In the genomic region with DNA sequence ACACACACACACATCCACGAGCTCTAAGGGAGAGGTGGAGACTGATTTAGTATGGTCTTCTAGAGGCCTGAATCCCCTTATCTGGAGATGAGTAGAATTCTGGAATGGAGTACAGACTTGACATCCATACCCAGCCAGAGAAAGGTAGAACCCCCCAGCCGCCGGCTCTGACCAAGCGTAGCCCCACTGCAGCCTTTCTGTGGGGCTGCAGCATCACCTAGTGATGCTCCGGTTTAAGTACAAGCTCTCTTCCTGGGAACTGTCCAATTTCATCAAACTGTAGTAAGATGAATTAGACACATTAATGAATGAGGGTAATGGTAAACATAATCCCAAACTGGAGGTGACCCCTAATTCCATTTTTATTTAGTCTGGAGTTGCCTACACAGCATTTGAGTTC, we compare ENCODE assay signal across 12 mouse cellular contexts. TPM values are rescaled to one million over a fixed set of nuclear protein-coding genes. Genes with fewer than 3 reads are reported as not detected.
A peak's percentile ranks its signal among the peaks of the same experiment; 100 is the strongest.
DNase-seq lines count a peak whose midpoint lies in the region; ATAC-seq and TF ChIP-seq lines count a peak whose summit lies in the region.
"Had no signal": no experiment of that assay in that cellular context is flagged by ENCODE, and none has a peak within 500 bp of the region (broad histone marks: within the 10 kb centered on the region; RNA-seq: fewer than 3 reads in every experiment).

No protein-coding gene starts in this region.

- ATAC-seq in hindbrain, embryonic 16.5 days: peak; percentile 64; the same call in 1 of the 2 replicates
- no peak for ATAC-seq in cerebellum, adult (ENCODE audit: insufficient number of reproducible peaks, low FRiP score, low TSS enrichment)

- H3K79me2 ChIP-seq in CH12.LX (replicated peaks; ENCODE audit: control insufficient read depth, extremely low read depth, insufficient read depth, poor library complexity, severe bottlenecking): no peaks in the 10 kb centered on the region

- peak; percentile 63 for TF ChIP-seq RAD21 in CH12.LX (IDR thresholded peaks at IDR 0.05; ENCODE audit: low read depth, low read length)

- no peaks in the 10 kb centered on the region for H3K36me3 ChIP-seq in CH12.LX (replicated peaks in 1 of 2; ENCODE audit: control insufficient read depth in 1 of 2, insufficient read depth in 1 of 2, low read length in 1 of 2)
- H3K36me3 ChIP-seq in hindbrain, embryonic 16.5 days (ENCODE audit: control insufficient read depth, insufficient read depth, low read length): no peaks in the 10 kb centered on the region

- no peak for TF ChIP-seq EP300 in CH12.LX (IDR thresholded peaks at IDR 0.05; ENCODE audit: low read length)

- TF ChIP-seq POLR2A in cerebellum, adult 2 months (IDR thresholded peaks at IDR 0.05; ENCODE audit: borderline replicate concordance, insufficient read depth, low read length): no peak
- TF ChIP-seq POLR2A in CH12.LX (IDR thresholded peaks at IDR 0.05; ENCODE audit: low read depth, low read length): no peak

- H3K4me1 ChIP-seq in cerebellum, adult 2 months (ENCODE audit: control insufficient read depth, insufficient read depth, low read length): 0 out of 2 replicates have a peak, but pooled peaks cover 2% of the 10 kb centered on the region
- peaks cover 5 to 15% of the 10 kb centered on the region in 2 experiments; a peak in 3 of 4 replicates for H3K4me1 ChIP-seq in CH12.LX (ENCODE audit: control insufficient read depth in 1 of 2, insufficient read depth in 2 of 2)
- peaks cover 42% of the 10 kb centered on the region for H3K4me1 ChIP-seq in hindbrain, embryonic 16.5 days (ENCODE audit: control insufficient read depth, insufficient read depth, low read depth, low read length)

- no peak overlapping the region for H3K4me2 ChIP-seq in CH12.LX (ENCODE audit: insufficient read depth, low read depth, poor library complexity, severe bottlenecking)
- no peak overlapping the region for H3K4me2 ChIP-seq in hindbrain, embryonic 16.5 days (ENCODE audit: low read length)

- TF ChIP-seq CTCF in cerebellum, adult 2 months (IDR thresholded peaks at IDR 0.05; ENCODE audit: borderline replicate concordance, insufficient read depth, low read depth, low read length): peak; percentile 8; the same call in 1 of the 2 replicates
- TF ChIP-seq CTCF in CH12.LX (conservative IDR thresholded peaks at IDR 0.05 in 1 of 2, IDR thresholded peaks at IDR 0.05 in 1 of 2; ENCODE audit: low read depth in 2 of 2, low read length in 2 of 2): peak in 1 of 2 experiments; percentile 57; a peak in 2 of 4 replicates

- dilution Hi-C loops in CH12.LX (cut with MboI; ENCODE audit: extremely low pct_ligation_motif_present, extremely low pct_unique_long_range_greater_than_20kb, low sequenced_read_pairs): no loop called here

- no peak overlapping the region for H3K4me3 ChIP-seq in cerebellum, adult 2 months (replicated peaks; ENCODE audit: insufficient read depth, low read depth, low read length)
- H3K4me3 ChIP-seq in CH12.LX (replicated peaks in 1 of 3; ENCODE audit: low read depth in 2 of 3, low read length in 2 of 3, poor library complexity in 1 of 3): no peak overlapping the region
- H3K4me3 ChIP-seq in hindbrain, embryonic 16.5 days (ENCODE audit: low read length): no peak overlapping the region
- H3K4me3 ChIP-seq: myocyte had no signal

- in situ Hi-C loops in CH12.LX (cut with MboI; ENCODE audit: low pct_ligation_motif_present, low pct_unique_long_range_greater_than_20kb, low sequenced_read_pairs): no loop called here

- H3K9ac ChIP-seq in CH12.LX (ENCODE audit: insufficient read depth, low read depth): no peak overlapping the region
- no peak overlapping the region for H3K9ac ChIP-seq in hindbrain, embryonic 16.5 days (ENCODE audit: low read depth, low read length)
- H3K9ac ChIP-seq: liver, embryonic 14.5 days had no signal

- no peak overlapping the region for H3K27ac ChIP-seq in cerebellum, adult 2 months (ENCODE audit: insufficient read depth, low read length)
- no peak overlapping the region for H3K27ac ChIP-seq in CH12.LX (ENCODE audit: insufficient read depth, low read depth)
- H3K27ac ChIP-seq in hindbrain, embryonic 16.5 days (ENCODE audit: low read depth, low read length): no peak overlapping the region
- H3K27ac ChIP-seq: liver, embryonic 14.5 days had no signal

- no peak for DNase-seq in cerebellum, adult 2 months
- no peak for DNase-seq in cerebellum, adult 9-10 months
- DNase-seq in layer of hippocampus, adult 11-12 months (ENCODE audit: low spot score): peak; percentile 31
- DNase-seq in layer of hippocampus, adult 8-10 months (ENCODE audit: low spot score in 2 of 2): no peak
- DNase-seq in CH12.LX (ENCODE audit: extremely low read depth): no peak
- DNase-seq in urinary bladder, postnatal 36 days (ENCODE audit: low spot score in 2 of 2): no peak
- DNase-seq: heart, adult 18-20 months; kidney, adult 9 months had no signal

- H3K9me3 ChIP-seq in CH12.LX (replicated peaks; ENCODE audit: low read length): no peaks in the 10 kb centered on the region
- no peaks in the 10 kb centered on the region for H3K9me3 ChIP-seq in hindbrain, embryonic 16.5 days (ENCODE audit: control insufficient read depth, low read length)

- 33% methylated on average over 5 of the region's 5 CpGs for WGBS in cerebellum, adult 2 months
- WGBS in hindbrain, embryonic 16.5 days: 25% methylated on average over 5 of the region's 5 CpGs

- no peaks in the 10 kb centered on the region; the same call in 1 of the 2 replicates for H3K27me3 ChIP-seq in cerebellum, adult 2 months (ENCODE audit: control insufficient read depth, insufficient read depth, low read length)
- H3K27me3 ChIP-seq in CH12.LX (replicated peaks): no peaks in the 10 kb centered on the region
- H3K27me3 ChIP-seq in hindbrain, embryonic 16.5 days (replicated peaks; ENCODE audit: control insufficient read depth, insufficient read depth, low read length): no peaks in the 10 kb centered on the region

TF ChIP-seq in CH12.LX, 34 proteins besides CTCF, POLR2A, EP300 and RAD21:
- no peak for TF ChIP-seq KAT2A (IDR thresholded peaks at IDR 0.05; ENCODE audit: insufficient replicate concordance, low read length)
- peak; percentile 30; the same call in 1 of the 2 replicates for TF ChIP-seq SMC3 (IDR thresholded peaks at IDR 0.05; ENCODE audit: low read depth, low read length)
- TF ChIP-seq NRF1 (IDR thresholded peaks at IDR 0.05; ENCODE audit: low read depth, low read length): no peak

RNA-seq across cellular contexts. Expression of gene Pmfbp1, which starts 26.3 kb away (rescaled TPM):
- 0.36 and 0.80 TPM in 2 replicates for polyA plus RNA-seq in cerebellum, adult 2 months (2012; rRNA removed)
- total RNA-seq in layer of hippocampus, adult 8-10 months (2022): under 1 TPM in 2 of 4 experiments, not detected in 2; 0.20 to 0.45 TPM
- total RNA-seq in CH12.LX (2012; rRNA removed) (0.04 TPM in 1 of 2 replicates, not detected in the other), CH12.LX (2014; rRNA removed) (0.07 TPM in 1 of 2 replicates, not detected in the other)
- polyA plus RNA-seq in CH12.LX (2012; ENCODE audit: insufficient read length, low read depth): 0.07 and 0.11 TPM in 2 replicates
- polyA plus RNA-seq in hindbrain, embryonic 16.5 days (2015; fragmentation: Nextera tagmentation; extraction: Ambion mirVana): 1.3 and 2.0 TPM in 2 replicates
- total RNA-seq: heart, adult 18-20 months had no signal
- polyA plus RNA-seq: liver, embryonic 14.5 days; myocyte had no signal
